Mouse (Mus musculus) forebrain, embryonic 12.5 days (tissue): ENCODE measurements around the gene Cemip. TPM values are rescaled to one million over a fixed set of nuclear protein-coding genes. Genes with fewer than 3 reads are reported as not detected.

Experiments used
- ATAC-seq: fragments of 200-750 bp; cut with Nextera tagmentation; 2 replicates; pipeline ENCODE4 v1.8.0; 2017; ENCODE audit warnings: moderate TSS enrichment; ENCODE audit not compliant: low FRiP score
- H3K27ac ChIP-seq: fragments of 300-500 bp; sonication (generic); 2 replicates; pipeline ENCODE4 v1.5.1; 2016; ENCODE audit warnings: mild to moderate bottlenecking
- H3K27me3 ChIP-seq: fragments of 300-500 bp; sonication (generic); 2 replicates; pipeline ENCODE4 v1.6.1; 2016; ENCODE audit warnings: mild to moderate bottlenecking
- H3K36me3 ChIP-seq: fragments of 300-500 bp; sonication (generic); replicated peaks from 2 replicates; pipeline ENCODE4 v1.6.1; 2016; ENCODE audit warnings: mild to moderate bottlenecking
- H3K4me1 ChIP-seq: fragments of 300-500 bp; sonication (generic); 2 replicates; pipeline ENCODE4 v1.6.1; 2016
- H3K4me2 ChIP-seq: fragments of 300-500 bp; sonication (generic); 2 replicates; pipeline ENCODE4 v1.6.1; 2016; ENCODE audit warnings: mild to moderate bottlenecking, moderate library complexity
- H3K4me3 ChIP-seq: fragments of 300-500 bp; sonication (generic); replicated peaks from 2 replicates; pipeline ENCODE4 v1.5.1; 2016; ENCODE audit warnings: mild to moderate bottlenecking
- H3K9ac ChIP-seq: fragments of 300-500 bp; sonication (generic); 2 replicates; pipeline ENCODE4 v1.6.1; 2016; ENCODE audit warnings: mild to moderate bottlenecking
- H3K9me3 ChIP-seq: fragments of 300-500 bp; sonication (generic); 2 replicates; pipeline ENCODE4 v1.6.1; 2016
- WGBS: fragments of 180-500 bp; shearing (Covaris S2); methylation state at CpG from one replicate; pipeline ENCODE4 v1.1.7; 2016; 5-methylcytosine and 5-hydroxymethylcytosine counted together
- polyA plus RNA-seq: library from polyadenylated mRNA; unstranded; fragments of >200 nt; fragmentation: Nextera tagmentation; extraction: Ambion mirVana; gene quantifications from 2 replicates; pipeline ENCODE4 v1.2.1, GENCODE M21; 2016

The Cemip gene
- polyA plus RNA-seq, 1 experiment from 2014 or later = 0.63 TPM

DNA sequence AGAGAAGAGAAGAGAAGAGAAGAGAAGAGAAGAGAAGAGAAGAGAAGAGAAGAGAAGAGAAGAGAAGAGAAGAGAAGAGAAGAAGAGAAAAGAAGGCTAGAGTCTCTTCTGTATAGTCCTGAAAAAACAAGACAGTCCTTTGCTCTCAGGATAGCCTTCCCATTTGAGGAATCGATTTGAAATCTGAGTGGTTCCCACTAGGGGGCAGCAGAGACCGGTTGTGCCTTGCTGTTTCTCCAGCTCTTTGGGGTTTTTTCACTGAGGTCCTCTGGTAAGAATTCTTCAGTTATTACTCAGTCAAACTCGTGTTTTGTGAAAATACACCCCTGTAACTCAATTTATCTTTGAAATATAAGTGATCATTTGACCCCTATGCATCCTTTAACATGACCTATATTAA is 171.7 kb downstream of the Cemip start:
- ATAC-seq = no peak
- Histone ChIP-seq H3K4me3 (no peak overlapping the region), H3K9ac (no peak overlapping the region), H3K36me3 (no peaks in the 10 kb centered on the region), H3K27ac (no peak overlapping the region), H3K4me2 (no peak overlapping the region), H3K9me3 (no peaks in the 10 kb centered on the region), H3K27me3 (no peaks in the 10 kb centered on the region), H3K4me1 (no peaks in the 10 kb centered on the region)
- 2% methylated on average over 3 of the region's 3 CpGs for WGBS

DNA sequence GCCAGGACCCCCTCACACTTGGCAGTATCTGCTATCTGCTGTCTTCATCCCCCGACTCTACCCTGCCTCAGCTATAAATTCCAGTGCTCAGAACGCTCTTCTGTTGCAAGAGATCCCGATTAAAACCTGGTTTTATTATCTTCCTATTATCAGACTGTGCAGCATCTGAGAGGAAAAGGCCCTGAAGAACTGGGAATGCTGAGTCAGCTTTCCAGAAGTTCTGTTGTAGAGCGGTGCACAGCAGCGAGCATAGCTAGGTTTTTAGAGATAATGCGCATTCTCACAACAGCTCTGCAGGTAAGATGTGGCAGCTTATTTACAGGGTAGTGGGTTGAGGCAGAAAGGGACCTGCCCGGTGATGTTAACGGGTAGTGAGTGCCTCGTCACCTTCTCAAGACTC is 172.3 kb downstream of the Cemip start:
- WGBS = 78% methylated on average over 9 of the region's 9 CpGs
- no peak overlapping the region for H3K4me2 ChIP-seq
- ATAC-seq = no peak
- H3K9me3 ChIP-seq = no peaks in the 10 kb centered on the region
- H3K36me3 ChIP-seq = no peaks in the 10 kb centered on the region
- no peak overlapping the region for H3K27ac ChIP-seq
- H3K4me1 ChIP-seq = no peaks in the 10 kb centered on the region
- no peak overlapping the region for H3K9ac ChIP-seq
- no peaks in the 10 kb centered on the region for H3K27me3 ChIP-seq
- H3K4me3 ChIP-seq = no peak overlapping the region

DNA sequence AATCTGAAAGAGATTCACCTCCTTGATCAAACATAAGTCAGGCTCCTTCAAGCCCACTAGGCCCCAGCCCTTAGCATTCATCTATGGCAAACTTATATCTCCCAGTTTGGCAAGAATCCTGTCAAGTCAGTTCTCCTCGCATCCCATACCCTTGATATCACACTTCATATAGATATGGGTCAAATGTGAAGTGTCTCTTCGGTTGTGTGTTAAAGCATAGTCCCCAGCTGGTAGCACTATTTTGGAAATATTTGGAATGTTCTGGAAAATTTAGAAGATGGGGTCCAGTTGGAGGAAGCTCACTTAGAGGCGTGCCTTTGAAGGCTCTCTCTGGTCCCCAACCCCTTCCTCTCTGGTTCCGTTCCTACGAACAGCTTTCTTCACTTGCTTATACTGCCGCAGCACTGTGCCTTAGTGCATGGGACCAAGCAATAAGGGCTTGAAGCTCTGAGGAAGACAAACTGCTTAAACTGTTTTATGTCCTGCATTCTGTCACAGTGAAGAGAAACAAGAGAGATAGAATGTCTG is 172.8 kb downstream of the Cemip start:
- Histone ChIP-seq H3K4me2 (no peak overlapping the region), H3K27ac (no peak overlapping the region), H3K27me3 (no peaks in the 10 kb centered on the region), H3K4me1 (no peaks in the 10 kb centered on the region), H3K36me3 (no peaks in the 10 kb centered on the region), H3K9me3 (no peaks in the 10 kb centered on the region), H3K4me3 (no peak overlapping the region), H3K9ac (no peak overlapping the region)
- ATAC-seq = no peak
- WGBS = 86% methylated on average over 6 of the region's 6 CpGs

DNA sequence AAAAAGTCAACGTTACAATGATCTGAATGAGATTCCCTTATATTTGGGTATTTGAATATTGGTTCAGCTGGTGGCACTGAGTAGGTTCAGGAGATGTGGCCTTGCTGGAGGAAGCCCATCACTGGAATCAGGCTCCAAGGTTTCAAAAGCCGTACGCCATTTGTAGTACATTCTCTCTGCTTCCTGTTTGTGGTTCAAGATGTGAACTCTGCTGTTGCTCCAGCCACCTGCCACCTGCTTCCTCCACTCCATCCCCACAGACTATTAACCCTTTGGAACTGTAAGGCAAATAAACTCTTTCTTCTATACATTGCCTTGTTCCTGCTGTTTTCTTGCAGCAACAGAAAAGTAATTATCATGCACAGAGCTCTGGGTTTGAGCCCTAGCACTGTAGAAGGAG is 174.4 kb downstream of the Cemip start:
- no peak overlapping the region for H3K4me3 ChIP-seq
- no peaks in the 10 kb centered on the region for H3K27me3 ChIP-seq
- no peak overlapping the region for H3K27ac ChIP-seq
- no peaks in the 10 kb centered on the region for H3K36me3 ChIP-seq
- no peak for ATAC-seq
- no peaks in the 10 kb centered on the region for H3K9me3 ChIP-seq
- H3K4me2 ChIP-seq = no peak overlapping the region
- no peak overlapping the region for H3K9ac ChIP-seq
- 83% methylated on average over 3 of the region's 3 CpGs for WGBS
- H3K4me1 ChIP-seq = no peaks in the 10 kb centered on the region

DNA sequence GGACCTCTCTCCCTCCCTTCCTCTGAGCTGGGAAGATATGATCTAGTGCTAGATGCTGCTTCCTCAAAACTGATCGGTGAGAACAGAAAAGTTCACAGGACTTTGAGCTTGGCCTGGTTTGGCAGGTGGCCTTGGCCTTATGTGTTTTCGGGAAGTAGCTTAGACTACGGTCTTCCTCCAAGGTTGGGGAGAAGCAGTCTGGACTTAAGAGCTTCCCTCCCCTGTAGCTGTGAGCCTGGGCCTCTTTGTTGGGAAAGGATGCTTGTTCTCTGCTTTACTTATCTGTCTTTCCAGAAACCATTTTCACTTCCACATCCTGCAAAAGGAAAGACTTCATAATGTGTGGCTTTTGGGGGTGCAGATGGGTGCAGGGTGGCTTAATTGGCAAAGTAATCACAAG is 181.5 kb downstream of the Cemip start:
- H3K36me3 ChIP-seq = peaks cover 16% of the 10 kb centered on the region
- H3K9me3 ChIP-seq = no peaks in the 10 kb centered on the region
- no peaks in the 10 kb centered on the region for H3K4me1 ChIP-seq
- H3K4me3 ChIP-seq = no peak overlapping the region
- no peaks in the 10 kb centered on the region for H3K27me3 ChIP-seq
- 92% methylated on average over 3 of the region's 3 CpGs for WGBS
- no peak overlapping the region for H3K9ac ChIP-seq
- no peak overlapping the region for H3K4me2 ChIP-seq
- H3K27ac ChIP-seq = no peak overlapping the region
- ATAC-seq = no peak

DNA sequence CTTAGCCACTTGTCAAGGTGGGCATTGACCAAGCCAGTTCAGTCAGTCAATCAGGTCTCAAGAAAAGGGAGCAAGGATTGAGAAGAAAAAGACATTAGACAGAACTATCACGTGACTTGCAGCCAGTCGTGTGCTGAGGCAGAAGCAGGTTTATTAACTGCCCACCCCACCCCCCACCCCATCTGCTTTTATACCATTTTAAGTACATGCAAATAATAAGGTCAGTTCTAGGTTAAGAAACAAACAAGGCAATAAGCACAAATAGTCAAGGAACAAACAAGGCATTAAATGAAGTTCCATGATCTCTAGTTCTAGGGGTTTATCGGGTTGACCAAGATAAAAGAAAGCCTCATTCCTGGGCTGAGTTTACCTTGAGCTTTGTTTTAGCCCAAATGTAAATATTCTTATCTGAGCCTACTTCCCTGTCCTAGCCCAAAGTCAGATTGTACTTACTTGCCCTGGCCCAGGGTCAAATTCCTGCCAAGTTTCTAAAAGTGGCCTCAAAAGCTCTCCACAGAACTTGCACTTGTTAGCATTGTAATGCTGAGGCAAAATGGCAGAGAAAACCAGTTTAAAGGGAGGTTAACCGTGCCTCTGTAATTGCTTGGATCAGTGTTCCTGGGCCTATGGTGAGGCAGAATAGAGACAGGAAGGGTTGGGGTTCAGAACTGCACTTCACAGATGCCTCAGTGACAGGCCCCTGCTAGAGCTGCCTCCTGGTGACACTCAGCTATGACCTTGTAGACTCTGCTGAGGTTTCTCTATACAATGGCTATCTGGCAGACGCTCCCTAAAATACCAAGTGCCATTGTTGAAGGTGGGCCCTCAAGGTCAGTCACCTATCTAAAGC is 183.8 kb downstream of the Cemip start:
- no peak overlapping the region for H3K27ac ChIP-seq
- ATAC-seq = no peak
- 77% methylated on average over 5 of the region's 5 CpGs for WGBS
- H3K9me3 ChIP-seq = no peaks in the 10 kb centered on the region
- H3K27me3 ChIP-seq = no peaks in the 10 kb centered on the region
- H3K36me3 ChIP-seq = peaks cover 37% of the 10 kb centered on the region
- H3K4me2 ChIP-seq = no peak overlapping the region
- no peak overlapping the region for H3K4me3 ChIP-seq
- no peaks in the 10 kb centered on the region for H3K4me1 ChIP-seq
- H3K9ac ChIP-seq = no peak overlapping the region

DNA sequence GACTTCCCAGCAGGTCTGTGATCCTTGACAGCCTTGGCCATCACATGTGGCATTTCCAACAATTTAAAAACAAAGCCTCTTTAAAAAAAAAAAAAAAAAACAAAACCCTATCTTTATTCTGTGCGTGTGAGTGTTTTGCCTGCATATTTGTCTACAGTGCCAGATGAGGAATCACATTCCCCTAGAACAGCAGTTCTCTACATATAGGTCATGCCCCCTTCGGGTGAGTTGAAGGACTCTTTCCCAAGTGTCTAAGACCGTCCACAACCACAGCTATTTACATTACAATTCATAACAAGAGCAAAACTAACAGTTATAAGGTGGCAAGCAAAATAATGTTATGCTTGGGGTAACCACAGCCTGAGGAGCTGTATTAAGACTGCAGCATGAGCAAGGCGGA is 184.9 kb downstream of the Cemip start:
- Histone ChIP-seq H3K9ac (no peak overlapping the region), H3K4me2 (no peak overlapping the region), H3K4me1 (no peaks in the 10 kb centered on the region), H3K36me3 (peaks cover 45% of the 10 kb centered on the region), H3K9me3 (no peaks in the 10 kb centered on the region), H3K4me3 (no peak overlapping the region), H3K27me3 (no peaks in the 10 kb centered on the region), H3K27ac (no peak overlapping the region)
- WGBS = 88% methylated on average over 4 of the region's 4 CpGs
- no peak for ATAC-seq

DNA sequence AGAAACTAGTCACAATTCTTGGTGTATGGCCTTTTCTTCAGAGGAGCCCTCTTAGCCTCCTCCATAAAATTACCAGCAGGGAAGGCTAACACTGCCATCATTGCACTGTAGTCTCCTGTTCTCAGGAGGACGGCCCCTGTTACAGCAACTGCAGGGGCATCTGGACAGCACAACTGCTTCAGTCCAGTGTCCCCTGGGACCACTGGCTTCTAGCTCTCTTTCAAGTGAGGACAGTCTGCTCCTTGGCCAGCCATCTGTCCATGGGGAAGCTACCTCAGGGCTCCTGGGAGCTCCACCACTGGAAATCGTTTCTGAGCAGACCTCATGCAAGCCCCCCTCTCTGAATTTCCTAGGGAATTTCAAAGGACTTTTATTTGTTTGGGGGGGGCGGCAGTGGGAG is 185.8 kb downstream of the Cemip start:
- Histone ChIP-seq H3K4me1 (no peaks in the 10 kb centered on the region), H3K9ac (no peak overlapping the region), H3K4me2 (no peak overlapping the region), H3K9me3 (no peaks in the 10 kb centered on the region), H3K36me3 (peaks cover 52% of the 10 kb centered on the region), H3K4me3 (no peak overlapping the region), H3K27me3 (no peaks in the 10 kb centered on the region), H3K27ac (no peak overlapping the region)
- 87% methylated on average over 3 of the region's 3 CpGs for WGBS
- no peak for ATAC-seq

DNA sequence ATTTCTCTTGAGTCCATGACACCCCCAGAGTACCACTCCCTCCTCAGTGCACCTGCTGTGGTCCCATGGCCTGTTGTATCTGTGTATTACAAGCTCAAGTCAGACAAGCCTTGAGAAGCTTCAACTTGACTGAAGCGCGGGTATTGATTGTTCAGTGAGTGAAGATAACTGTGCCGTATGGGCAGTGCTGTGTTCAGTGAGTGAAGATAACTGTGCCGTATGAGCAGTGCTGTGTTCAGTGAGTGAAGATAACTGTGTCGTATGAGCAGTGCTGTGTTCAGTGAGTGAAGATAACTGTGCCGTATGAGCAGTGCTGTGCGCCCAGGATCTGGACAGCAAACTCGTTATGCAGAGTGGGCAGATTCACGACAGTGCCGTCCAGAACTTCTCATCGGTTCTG is 188.0 kb downstream of the Cemip start:
- H3K36me3 ChIP-seq = peaks cover 55% of the 10 kb centered on the region
- WGBS = 89% methylated on average over 11 of the region's 11 CpGs

DNA sequence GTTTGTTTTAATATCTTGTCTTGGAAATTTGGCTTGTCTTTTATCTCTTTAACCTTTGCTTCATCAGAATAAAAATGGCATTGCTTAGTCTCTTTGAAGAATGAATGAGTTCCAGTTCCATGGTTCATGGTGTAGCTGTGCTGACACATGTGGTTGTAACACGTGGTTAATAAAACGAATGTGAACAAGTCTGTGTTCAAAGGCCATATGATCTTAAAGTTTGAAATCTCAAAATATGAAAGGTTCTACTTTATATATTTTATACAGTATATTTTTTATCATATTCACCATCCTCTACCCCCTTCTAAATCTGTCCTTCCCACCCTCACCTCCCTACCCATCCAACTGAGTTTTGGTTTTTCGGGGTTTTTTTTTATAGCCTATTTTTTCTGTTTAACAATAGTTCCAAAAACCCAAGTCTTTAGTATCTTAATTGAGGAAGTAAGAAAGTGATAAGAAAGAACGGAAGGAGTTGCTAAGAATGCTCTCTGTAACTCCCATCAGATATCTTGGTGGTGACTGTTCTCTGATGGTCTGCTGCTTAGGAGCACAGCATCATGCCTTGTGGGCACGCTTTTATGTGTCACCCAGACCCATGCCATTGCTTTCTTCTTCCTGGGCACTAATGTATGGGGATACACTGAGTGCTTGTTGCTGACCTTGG is 190.1 kb downstream of the Cemip start:
- Histone ChIP-seq H3K36me3 (peaks cover 51% of the 10 kb centered on the region), H3K4me2 (no peak overlapping the region), H3K9ac (no peak overlapping the region), H3K27ac (no peak overlapping the region), H3K27me3 (no peaks in the 10 kb centered on the region), H3K4me3 (no peak overlapping the region), H3K9me3 (no peaks in the 10 kb centered on the region), H3K4me1 (peaks cover 16% of the 10 kb centered on the region)
- 96% methylated on average over 5 of the region's 5 CpGs for WGBS
- no peak for ATAC-seq

More for the DNA sequence above, 188.0 kb downstream of the Cemip start:
- Histone ChIP-seq H3K9me3 (no peaks in the 10 kb centered on the region), H3K4me1 (peaks cover 11% of the 10 kb centered on the region), H3K4me2 (no peak overlapping the region), H3K27ac (no peak overlapping the region), H3K9ac (no peak overlapping the region), H3K27me3 (no peaks in the 10 kb centered on the region), H3K4me3 (no peak overlapping the region)
- no peak for ATAC-seq

DNA sequence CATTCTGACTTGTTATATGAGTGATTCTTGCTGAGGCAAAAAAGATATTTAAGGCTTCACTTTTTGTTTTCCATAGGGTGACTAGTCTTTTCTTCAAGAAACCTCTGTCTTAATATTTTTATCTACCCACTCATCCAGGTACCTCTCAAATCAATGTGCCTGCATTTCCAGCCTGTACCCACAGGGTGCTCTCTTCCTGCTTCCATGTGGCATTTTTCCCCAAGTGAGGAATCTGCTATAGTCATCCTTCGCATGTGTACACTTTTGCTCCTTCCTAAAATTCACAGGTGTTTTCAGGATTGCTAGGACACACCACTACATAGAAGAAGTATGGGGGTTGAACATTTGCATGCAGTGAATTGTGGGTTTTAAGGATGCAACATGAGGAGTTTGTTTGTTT is 192.0 kb downstream of the Cemip start:
- H3K27ac ChIP-seq = no peak overlapping the region
- no peak overlapping the region for H3K4me3 ChIP-seq
- WGBS = 93% methylated on average over 1 of the region's 1 CpGs
- no peak overlapping the region for H3K4me2 ChIP-seq
- no peaks in the 10 kb centered on the region for H3K27me3 ChIP-seq
- ATAC-seq = no peak
- H3K4me1 ChIP-seq = peaks cover 16% of the 10 kb centered on the region
- H3K9me3 ChIP-seq = no peaks in the 10 kb centered on the region
- H3K36me3 ChIP-seq = peaks cover 36% of the 10 kb centered on the region
- H3K9ac ChIP-seq = no peak overlapping the region

DNA sequence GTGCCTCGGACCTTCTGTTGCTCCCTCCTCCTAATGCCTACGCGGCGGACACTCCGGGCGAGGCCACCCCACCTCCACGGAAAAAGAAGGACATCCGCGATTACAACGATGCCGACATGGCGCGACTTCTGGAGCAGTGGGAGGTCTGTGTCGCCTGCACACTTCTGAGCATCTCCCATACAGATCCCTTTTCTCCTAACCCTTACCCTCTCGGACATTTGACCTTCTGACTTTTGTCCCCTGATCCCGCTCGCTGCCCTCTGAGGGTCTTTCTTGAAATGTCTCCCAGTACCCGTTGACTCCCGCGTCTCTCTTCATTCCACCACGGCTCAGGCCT is 194.0 kb downstream of the Cemip start:
- peak overlapping the region; percentile 83 for H3K27ac ChIP-seq
- peak overlapping the region; percentile 79 for H3K9ac ChIP-seq
- peak; percentile 25 for ATAC-seq
- H3K27me3 ChIP-seq = no peaks in the 10 kb centered on the region
- peaks cover 16% of the 10 kb centered on the region for H3K4me1 ChIP-seq
- no peaks in the 10 kb centered on the region for H3K9me3 ChIP-seq
- peak overlapping the region; percentile 75 for H3K4me3 ChIP-seq
- peaks cover 16% of the 10 kb centered on the region for H3K36me3 ChIP-seq
- WGBS = 0% methylated on average over 19 of the region's 21 CpGs
- H3K4me2 ChIP-seq = peak overlapping the region; percentile 80
